Mouse (Mus musculus): ENCODE measurements around the gene Olfr592. TPM values are rescaled to one million over a fixed set of nuclear protein-coding genes. Genes with fewer than 3 reads are reported as not detected.
"Not testable (repeated sequence)": the region's sequence is repeated elsewhere in the genome, so short reads cannot be mapped to it uniquely, and the experiment has no call there.

The Olfr592 gene
- not detected in 2 replicates for polyA plus RNA-seq (2014; fragmentation: Nextera tagmentation; extraction: Ambion mirVana)

DNA sequence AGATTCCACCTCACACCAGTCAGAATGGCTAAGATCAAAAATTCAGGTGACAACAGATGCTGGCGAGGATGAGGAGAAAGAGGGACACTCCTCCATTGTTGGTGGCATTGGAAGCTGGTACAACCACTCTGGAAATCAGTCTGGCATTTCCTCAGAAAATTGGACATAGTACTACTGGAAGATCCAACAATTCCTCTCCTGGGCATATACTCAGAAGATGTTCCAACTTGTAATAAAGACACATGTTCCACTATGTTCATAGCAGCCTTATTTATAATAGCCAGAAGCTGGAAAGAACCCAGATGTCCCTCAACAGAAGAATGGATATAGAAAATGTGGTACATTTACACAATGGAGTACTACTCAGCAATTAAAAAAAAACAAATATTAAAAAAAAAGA, at the start of gene Olfr592:
Gene Olfr592 (plus strand): TSS at position 301 of the 400 bp plus-strand sequence.
- WGBS: 86% methylated on average over 1 of the region's 1 CpGs

DNA sequence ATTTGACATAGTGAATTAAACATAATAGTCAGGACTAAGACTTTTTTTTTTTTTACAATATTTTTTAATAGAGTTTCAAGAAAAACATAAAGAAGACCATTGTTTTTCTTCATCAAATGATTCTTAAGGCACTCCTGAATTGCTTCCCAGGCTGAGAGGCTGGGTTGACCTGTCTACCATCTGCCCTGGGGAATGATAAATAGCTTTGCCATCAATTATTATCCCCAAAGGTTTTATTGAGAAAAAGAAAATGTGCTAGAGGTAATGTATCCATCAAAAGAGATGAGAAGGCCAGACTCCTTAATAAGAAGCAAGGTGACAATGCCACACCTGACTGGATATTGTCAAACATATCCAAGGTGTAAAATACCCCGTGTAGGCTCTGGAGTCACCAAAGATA, 44.0 kb upstream of the Olfr592 start, which contains the start of gene Olfr588-ps1:
Gene Olfr588-ps1 (plus strand): TSS at position 301 of the 400 bp plus-strand sequence.
- no peaks in the 10 kb centered on the region for H3K36me3 ChIP-seq (ENCODE audit: control insufficient read depth, insufficient read depth, low read length)
- ATAC-seq (replicated peaks; ENCODE audit: low FRiP score, low TSS enrichment, low read depth) (no peak), DNase-seq (ENCODE audit: low spot score) (no peak)
- H3K4me3 ChIP-seq (ENCODE audit: low read depth, low read length): no peak within 1 kb of the TSS
- 70% methylated on average over 1 of the region's 1 CpGs for WGBS
- no peak within 1 kb of the TSS for H3K9ac ChIP-seq (ENCODE audit: low read length)
- no peak within 1 kb of the TSS for H3K4me2 ChIP-seq (ENCODE audit: low read length)
- H3K9me3 ChIP-seq (ENCODE audit: control insufficient read depth, low read length): no peaks in the 10 kb centered on the region
- no peaks in the 10 kb centered on the region for H3K27me3 ChIP-seq (replicated peaks; ENCODE audit: control insufficient read depth, insufficient read depth, low read length)
- H3K4me1 ChIP-seq (replicated peaks; ENCODE audit: control insufficient read depth, insufficient read depth, low read length): no peaks in the 10 kb centered on the region
- H3K27ac ChIP-seq (ENCODE audit: low read depth): no peak within 1 kb of the TSS

More for the DNA sequence above, at the start of gene Olfr592:
- not testable (repeated sequence) for H3K36me3 ChIP-seq (ENCODE audit: control insufficient read depth, insufficient read depth, low read length); DNase-seq (ENCODE audit: low spot score); H3K9me3 ChIP-seq (ENCODE audit: control insufficient read depth, low read length); H3K27me3 ChIP-seq (replicated peaks; ENCODE audit: control insufficient read depth, insufficient read depth, low read length); H3K4me2 ChIP-seq (ENCODE audit: low read length); H3K27ac ChIP-seq (ENCODE audit: low read depth); H3K9ac ChIP-seq (ENCODE audit: low read length); ATAC-seq (replicated peaks; ENCODE audit: low FRiP score, low TSS enrichment, low read depth); H3K4me3 ChIP-seq (ENCODE audit: low read depth, low read length); H3K4me1 ChIP-seq (replicated peaks; ENCODE audit: control insufficient read depth, insufficient read depth, low read length)

DNA sequence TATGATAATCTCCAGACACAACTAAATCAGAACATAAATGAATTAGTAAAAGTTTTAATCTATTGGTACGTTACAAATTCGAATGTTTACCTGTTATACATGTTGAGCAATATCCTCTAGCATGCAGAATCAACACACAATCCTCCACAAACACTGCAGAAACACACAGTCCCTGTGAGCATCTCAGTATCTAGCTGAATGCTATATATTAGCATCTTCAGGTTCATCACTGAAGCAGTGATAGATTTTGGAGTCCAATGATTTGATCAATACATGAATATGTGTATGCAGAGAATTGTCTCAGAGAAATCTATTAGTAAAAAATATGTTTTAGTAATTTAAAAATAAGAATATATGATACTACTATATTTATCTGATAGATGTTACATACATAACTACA, 28.3 kb upstream of the Olfr592 start, which contains the start of gene Olfr589:
Gene Olfr589 (minus strand): TSS at position 101 of the 400 bp plus-strand sequence.
- no peak within 1 kb of the TSS for H3K27ac ChIP-seq (ENCODE audit: low read depth)
- DNase-seq (ENCODE audit: low spot score) (no peak), ATAC-seq (replicated peaks; ENCODE audit: low FRiP score, low TSS enrichment, low read depth) (no peak)
- H3K4me2 ChIP-seq (ENCODE audit: low read length): no peak within 1 kb of the TSS
- H3K9me3 ChIP-seq (ENCODE audit: control insufficient read depth, low read length): no peaks in the 10 kb centered on the region
- H3K27me3 ChIP-seq (replicated peaks; ENCODE audit: control insufficient read depth, insufficient read depth, low read length): no peaks in the 10 kb centered on the region
- no peak within 1 kb of the TSS for H3K9ac ChIP-seq (ENCODE audit: low read length)
- H3K4me1 ChIP-seq (replicated peaks; ENCODE audit: control insufficient read depth, insufficient read depth, low read length): no peaks in the 10 kb centered on the region
- H3K36me3 ChIP-seq (ENCODE audit: control insufficient read depth, insufficient read depth, low read length): no peaks in the 10 kb centered on the region
- 62% methylated on average over 2 of the region's 2 CpGs for WGBS
- no peak within 1 kb of the TSS for H3K4me3 ChIP-seq (ENCODE audit: low read depth, low read length)

DNA sequence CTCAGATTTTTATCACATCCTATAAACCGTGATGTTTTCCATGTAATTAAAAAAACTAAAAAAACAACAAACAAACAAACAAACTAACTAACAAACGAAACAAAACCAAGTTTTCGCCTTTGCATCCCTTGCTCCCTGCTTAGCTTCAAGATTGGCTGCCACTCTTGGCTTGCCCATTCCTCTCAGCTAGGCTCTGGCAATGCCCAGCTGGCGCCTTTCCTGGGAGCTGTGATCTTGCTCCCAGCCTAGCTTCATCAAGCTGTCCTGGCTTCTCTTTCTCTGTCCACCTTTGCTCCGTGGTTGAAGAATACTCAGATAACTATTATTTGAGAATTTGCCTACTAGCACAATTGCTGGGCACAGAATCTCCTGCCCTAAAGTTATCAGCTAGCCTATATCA, 14.9 kb upstream of the Olfr592 start:
- 80% methylated on average over 5 of the region's 5 CpGs for WGBS
- DNase-seq (ENCODE audit: low spot score): no peak
- no peaks in the 10 kb centered on the region for H3K4me1 ChIP-seq (replicated peaks; ENCODE audit: control insufficient read depth, insufficient read depth, low read length)

DNA sequence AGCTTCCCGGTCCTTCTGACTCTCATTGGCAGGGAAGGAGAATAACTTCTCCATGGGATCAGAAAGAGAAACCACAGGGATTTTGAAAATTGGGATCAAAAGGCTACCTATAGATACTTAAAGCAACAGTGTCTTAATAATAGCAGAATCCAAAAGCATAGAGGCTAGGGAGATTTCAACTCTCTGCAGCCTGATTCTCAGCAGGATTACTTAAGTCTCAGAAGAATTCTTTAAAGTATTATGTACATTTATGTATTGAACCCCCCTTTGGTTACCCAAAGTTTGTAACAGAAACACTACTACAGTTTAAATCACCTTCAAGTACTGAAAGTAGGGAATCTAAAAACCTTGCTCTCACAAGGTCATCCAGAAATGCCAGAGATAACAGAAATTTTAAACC, 6.4 kb upstream of the Olfr592 start, which contains the start of gene Olfr591:
Gene Olfr591 (minus strand): TSS at position 101 of the 400 bp plus-strand sequence.
- H3K9ac ChIP-seq (ENCODE audit: low read length): no peak within 1 kb of the TSS
- no peak within 1 kb of the TSS for H3K27ac ChIP-seq (ENCODE audit: low read depth)
- H3K9me3 ChIP-seq (ENCODE audit: control insufficient read depth, low read length): no peaks in the 10 kb centered on the region; the same call in 1 of the 2 replicates
- no peak for ATAC-seq (replicated peaks; ENCODE audit: low FRiP score, low TSS enrichment, low read depth)
- DNase-seq (ENCODE audit: low spot score): no peak
- no peak within 1 kb of the TSS for H3K4me2 ChIP-seq (ENCODE audit: low read length)
- WGBS: 89% methylated on average over 1 of the region's 1 CpGs
- H3K36me3 ChIP-seq (ENCODE audit: control insufficient read depth, insufficient read depth, low read length): no peaks in the 10 kb centered on the region
- no peak within 1 kb of the TSS for H3K4me3 ChIP-seq (ENCODE audit: low read depth, low read length)
- H3K27me3 ChIP-seq (replicated peaks; ENCODE audit: control insufficient read depth, insufficient read depth, low read length): no peaks in the 10 kb centered on the region
- no peaks in the 10 kb centered on the region for H3K4me1 ChIP-seq (replicated peaks; ENCODE audit: control insufficient read depth, insufficient read depth, low read length)

More for the DNA sequence above, 14.9 kb upstream of the Olfr592 start:
- no peak overlapping the region for H3K4me2 ChIP-seq (ENCODE audit: low read length)
- no peak overlapping the region for H3K9ac ChIP-seq (ENCODE audit: low read length)
- H3K27me3 ChIP-seq (replicated peaks; ENCODE audit: control insufficient read depth, insufficient read depth, low read length): no peaks in the 10 kb centered on the region
- no peak for ATAC-seq (replicated peaks; ENCODE audit: low FRiP score, low TSS enrichment, low read depth)
- no peaks in the 10 kb centered on the region for H3K9me3 ChIP-seq (ENCODE audit: control insufficient read depth, low read length)
- no peak overlapping the region for H3K4me3 ChIP-seq (ENCODE audit: low read depth, low read length)
- no peaks in the 10 kb centered on the region for H3K36me3 ChIP-seq (ENCODE audit: control insufficient read depth, insufficient read depth, low read length)
- no peak overlapping the region for H3K27ac ChIP-seq (ENCODE audit: low read depth)

DNA sequence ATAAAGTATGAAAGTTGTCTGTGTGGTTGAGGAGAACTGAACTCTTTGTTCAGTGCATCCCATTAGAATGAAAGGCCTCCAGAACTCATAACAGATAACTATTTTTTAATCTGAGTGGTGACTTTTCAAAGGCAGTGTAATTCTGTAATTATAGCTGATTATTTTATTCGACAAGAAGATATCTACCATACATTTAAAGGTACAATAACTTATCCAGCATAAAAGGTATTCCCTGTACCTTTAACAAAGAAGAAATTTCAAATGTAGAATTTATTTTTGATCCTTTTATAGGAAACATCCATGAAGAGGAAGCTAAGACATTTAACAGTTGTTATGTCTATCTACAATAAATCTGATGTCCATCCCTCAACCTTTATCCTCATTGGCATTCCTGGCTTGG, 27.0 kb downstream of the Olfr592 start, which contains the start of gene Olfr593:
Gene Olfr593 (plus strand): TSS at position 301 of the 400 bp plus-strand sequence.
- Histone ChIP-seq H3K9me3 (ENCODE audit: control insufficient read depth, low read length) (no peaks in the 10 kb centered on the region), H3K36me3 (ENCODE audit: control insufficient read depth, insufficient read depth, low read length) (no peaks in the 10 kb centered on the region), H3K27me3 (replicated peaks; ENCODE audit: control insufficient read depth, insufficient read depth, low read length) (no peaks in the 10 kb centered on the region), H3K4me2 (ENCODE audit: low read length) (no peak within 1 kb of the TSS), H3K27ac (ENCODE audit: low read depth) (no peak within 1 kb of the TSS), H3K9ac (ENCODE audit: low read length) (no peak within 1 kb of the TSS), H3K4me3 (ENCODE audit: low read depth, low read length) (no peak within 1 kb of the TSS), H3K4me1 (replicated peaks; ENCODE audit: control insufficient read depth, insufficient read depth, low read length) (no peaks in the 10 kb centered on the region)
- 70% methylated on average over 1 of the region's 1 CpGs for WGBS
- DNase-seq (ENCODE audit: low spot score) (no peak), ATAC-seq (replicated peaks; ENCODE audit: low FRiP score, low TSS enrichment, low read depth) (no peak)

DNA sequence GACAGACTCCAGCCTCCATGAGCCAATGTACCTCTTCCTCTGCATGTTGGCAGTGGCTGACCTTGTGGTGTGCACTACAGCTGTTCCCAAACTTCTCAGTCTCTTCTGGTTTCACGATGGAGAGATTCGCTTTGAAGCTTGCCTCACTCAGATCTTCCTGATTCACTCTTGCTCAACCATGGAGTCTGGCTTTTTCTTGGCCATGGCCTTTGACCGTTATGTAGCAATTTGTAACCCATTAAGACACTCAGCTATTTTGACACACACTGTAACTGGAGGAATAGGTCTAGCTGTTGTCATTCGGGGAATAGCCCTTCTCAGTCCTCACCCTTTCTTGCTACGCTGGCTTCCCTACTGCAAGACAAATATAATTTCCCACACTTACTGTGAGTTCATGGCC, 27.4 kb downstream of the Olfr592 start:
- H3K36me3 ChIP-seq (ENCODE audit: control insufficient read depth, insufficient read depth, low read length); H3K9me3 ChIP-seq (ENCODE audit: control insufficient read depth, low read length); ATAC-seq (replicated peaks; ENCODE audit: low FRiP score, low TSS enrichment, low read depth); DNase-seq (ENCODE audit: low spot score); H3K27ac ChIP-seq (ENCODE audit: low read depth); H3K27me3 ChIP-seq (replicated peaks; ENCODE audit: control insufficient read depth, insufficient read depth, low read length); H3K4me3 ChIP-seq (ENCODE audit: low read depth, low read length); H3K4me1 ChIP-seq (replicated peaks; ENCODE audit: control insufficient read depth, insufficient read depth, low read length); H3K9ac ChIP-seq (ENCODE audit: low read length); H3K4me2 ChIP-seq (ENCODE audit: low read length): not testable (repeated sequence)
- 88% methylated on average over 5 of the region's 5 CpGs for WGBS

DNA sequence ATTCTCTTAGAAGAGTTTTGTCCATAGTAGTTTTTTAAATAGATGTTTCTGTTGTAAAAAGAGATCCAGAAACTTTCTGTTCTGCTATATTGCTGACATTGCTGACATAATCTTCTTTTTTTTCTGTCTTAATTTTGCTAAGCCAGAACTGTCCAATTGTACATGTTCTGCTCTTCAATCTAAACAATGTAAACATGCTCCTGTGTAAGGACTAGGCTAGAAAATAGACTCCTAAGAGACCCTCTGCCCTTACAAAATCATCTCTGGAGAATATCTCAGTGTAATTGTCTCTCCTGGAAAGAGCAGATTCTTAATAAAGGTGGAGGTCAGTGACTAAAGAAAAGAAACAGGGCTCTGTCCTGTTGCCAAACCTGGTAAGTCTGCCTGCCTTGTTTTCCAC, 32.1 kb downstream of the Olfr592 start, which contains the start of gene Olfr594:
Gene Olfr594 (plus strand): TSS at position 301 of the 400 bp plus-strand sequence.
- Histone ChIP-seq H3K27ac (ENCODE audit: low read depth) (no peak within 1 kb of the TSS), H3K4me2 (ENCODE audit: low read length) (no peak within 1 kb of the TSS), H3K4me3 (ENCODE audit: low read depth, low read length) (no peak within 1 kb of the TSS), H3K9ac (ENCODE audit: low read length) (no peak within 1 kb of the TSS), H3K36me3 (ENCODE audit: control insufficient read depth, insufficient read depth, low read length) (no peaks in the 10 kb centered on the region), H3K27me3 (replicated peaks; ENCODE audit: control insufficient read depth, insufficient read depth, low read length) (no peaks in the 10 kb centered on the region), H3K4me1 (replicated peaks; ENCODE audit: control insufficient read depth, insufficient read depth, low read length) (no peaks in the 10 kb centered on the region), H3K9me3 (ENCODE audit: control insufficient read depth, low read length) (no peaks in the 10 kb centered on the region)
- DNase-seq (ENCODE audit: low spot score) (no peak), ATAC-seq (replicated peaks; ENCODE audit: low FRiP score, low TSS enrichment, low read depth) (no peak)
